Mouse (Mus musculus) forebrain, postnatal 0 days (tissue): Measurements from ENCODE around the gene Slc25a25. TPM values are rescaled to one million over a fixed set of nuclear protein-coding genes. Genes with fewer than 3 reads are reported as not detected.

ENCODE experiments used
- ATAC-seq: fragments of 200-750 bp; cut with Nextera tagmentation; 2 replicates; pipeline ENCODE4 v1.8.0; 2017; ENCODE audit warnings: mild to moderate bottlenecking, moderate library complexity
- DNase-seq: peaks from one replicate; pipeline ENCODE4 v3.0.0-alpha.2; 2015
- H3K27ac ChIP-seq: fragments of 300-500 bp; sonication (generic); 2 replicates; pipeline ENCODE4 v1.5.1; 2014; ENCODE audit warnings: low read depth, mild to moderate bottlenecking, antibody characterized with exemption, low read length, moderate library complexity, mixed read lengths
- H3K27me3 ChIP-seq: fragments of 300-500 bp; sonication (generic); 2 replicates; pipeline ENCODE4 v1.6.1; 2014; ENCODE audit warnings: mild to moderate bottlenecking, low read length, mixed read lengths; ENCODE audit not compliant: insufficient read depth
- H3K36me3 ChIP-seq: fragments of 300-500 bp; sonication (generic); 2 replicates; pipeline ENCODE4 v1.6.1; 2014; ENCODE audit warnings: mild to moderate bottlenecking, moderate library complexity; ENCODE audit not compliant: insufficient read depth
- H3K4me1 ChIP-seq: fragments of 300-500 bp; sonication (generic); 2 replicates; pipeline ENCODE4 v1.6.1; 2014; ENCODE audit warnings: antibody characterized with exemption; ENCODE audit not compliant: insufficient read depth
- H3K4me2 ChIP-seq: fragments of 300-500 bp; sonication (generic); 2 replicates; pipeline ENCODE4 v1.6.1; 2014; ENCODE audit warnings: low read depth, mild to moderate bottlenecking, moderate library complexity
- H3K4me3 ChIP-seq: fragments of 300-500 bp; sonication (generic); 2 replicates; pipeline ENCODE4 v1.5.1; 2014; ENCODE audit warnings: low read depth, low read length, mixed read lengths
- H3K9ac ChIP-seq: fragments of 300-500 bp; sonication (generic); 2 replicates; pipeline ENCODE4 v1.6.1; 2014; ENCODE audit warnings: mild to moderate bottlenecking
- H3K9me3 ChIP-seq: fragments of 300-500 bp; sonication (generic); 2 replicates; pipeline ENCODE4 v1.6.1; 2016; ENCODE audit warnings: low read length
- CTCF ChIP-seq: sonication (generic); IDR thresholded peaks from 2 replicates; pipeline ENCODE4 v1.5.1; 2016; ENCODE audit warnings: antibody characterized with exemption, control low read depth, low read depth
- WGBS: fragments of 180-500 bp; shearing (Covaris S2); extraction: QIAGEN DNeasy Blood & Tissue Kit; methylation state at CpG from one replicate; pipeline ENCODE4 v1.1.7; 2014; 5-methylcytosine and 5-hydroxymethylcytosine counted together
- polyA plus RNA-seq: library from polyadenylated mRNA; unstranded; fragments of >200 nt; fragmentation: Nextera tagmentation; extraction: Ambion mirVana; gene quantifications from 2 replicates; pipeline ENCODE4 v1.2.1, GENCODE M21; 2015
- total RNA-seq: library from RNA; depleted of rRNA; stranded (reverse); fragments of >200 nt; gene quantifications from 2 replicates; pipeline ENCODE4 v1.2.3, GENCODE M21; 2014

Slc25a25 gene
- total and polyA plus RNA-seq, 2 experiments from 2014 or later: 40.9 to 62.5 TPM

DNA sequence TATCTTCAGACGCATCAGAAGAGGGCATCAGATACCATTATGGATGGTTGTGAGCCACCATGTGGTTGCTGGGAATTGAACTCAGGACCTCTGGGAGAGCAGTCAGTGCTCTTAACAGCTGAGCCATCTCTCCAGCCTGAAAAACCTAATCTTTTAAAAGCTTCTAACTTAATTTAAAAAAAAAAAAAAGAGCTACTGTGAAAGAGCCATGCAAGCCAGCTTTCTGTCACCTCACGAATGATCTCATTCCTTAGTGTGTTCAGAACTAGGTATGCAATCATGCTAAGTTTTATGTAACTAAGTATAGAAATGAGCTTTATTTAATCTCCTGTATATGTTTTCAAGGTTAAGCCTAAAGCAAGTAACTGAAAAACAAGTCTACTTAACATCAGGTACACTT is 8.4 kb upstream of the Slc25a25 start:
- Histone ChIP-seq H3K9ac (no peak overlapping the region), H3K9me3 (no peaks in the 10 kb centered on the region), H3K4me3 (no peak overlapping the region), H3K4me2 (no peak overlapping the region), H3K27me3 (no peaks in the 10 kb centered on the region), H3K4me1 (no peaks in the 10 kb centered on the region), H3K36me3 (0 out of 2 replicates have a peak, but pooled peaks cover 2% of the 10 kb centered on the region), H3K27ac (no peak overlapping the region)
- WGBS: 92% methylated on average over 2 of the region's 2 CpGs
- TF ChIP-seq CTCF: no peak
- DNase-seq: no peak
- no peak for ATAC-seq

DNA sequence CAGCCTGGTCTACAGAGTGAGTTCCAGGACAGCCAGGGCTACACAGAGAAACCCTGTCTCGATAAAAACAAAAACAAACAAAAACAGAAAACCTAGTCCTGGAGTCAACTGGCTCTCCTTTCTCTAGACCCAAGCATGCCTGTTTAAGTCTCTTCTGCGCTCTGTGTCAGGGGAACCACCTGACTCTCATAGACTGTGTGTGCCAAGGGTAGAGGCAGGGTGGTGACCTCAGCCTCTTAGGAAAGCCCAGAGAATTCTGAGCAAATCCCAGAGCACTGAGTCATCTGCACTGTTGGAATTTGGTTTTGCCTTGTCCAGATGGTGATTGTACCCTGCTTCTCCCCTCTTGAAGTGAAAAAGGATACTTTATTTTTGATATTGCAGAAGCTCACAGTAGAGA is 7.1 kb upstream of the Slc25a25 start:
- H3K27ac ChIP-seq: no peak overlapping the region
- no peak for DNase-seq
- H3K9ac ChIP-seq: no peak overlapping the region
- H3K4me2 ChIP-seq: no peak overlapping the region
- no peak for TF ChIP-seq CTCF
- ATAC-seq: no peak
- H3K4me3 ChIP-seq: no peak overlapping the region
- H3K9me3 ChIP-seq: no peaks in the 10 kb centered on the region
- no peaks in the 10 kb centered on the region for H3K27me3 ChIP-seq
- no peaks in the 10 kb centered on the region for H3K4me1 ChIP-seq
- 0 out of 2 replicates have a peak, but pooled peaks cover 2% of the 10 kb centered on the region for H3K36me3 ChIP-seq
- 84% methylated on average over 2 of the region's 2 CpGs for WGBS

DNA sequence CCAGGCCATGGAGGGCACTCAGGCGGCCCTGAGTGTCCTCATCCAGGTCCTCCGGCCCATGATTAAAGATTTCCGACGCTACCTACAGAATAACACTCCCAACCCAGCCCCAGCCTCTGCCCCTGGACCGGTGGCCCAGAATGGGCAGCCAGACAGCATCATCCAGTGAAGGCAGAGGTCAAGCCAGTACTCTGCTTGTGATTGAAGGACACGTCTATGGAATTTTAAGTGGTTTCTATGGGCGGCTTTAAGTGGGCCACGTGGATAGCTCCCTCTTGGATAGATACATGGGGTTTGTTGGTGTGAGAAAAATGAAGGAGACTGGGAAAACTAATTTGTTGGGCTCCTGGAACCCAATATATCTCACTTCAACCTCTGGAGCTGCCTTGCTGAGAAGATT is 3.9 kb upstream of the Slc25a25 start:
- Histone ChIP-seq H3K4me3 (no peak overlapping the region), H3K9ac (no peak overlapping the region), H3K27ac (no peak overlapping the region), H3K4me1 (peaks cover 8% of the 10 kb centered on the region), H3K9me3 (no peaks in the 10 kb centered on the region), H3K36me3 (0 out of 2 replicates have a peak, but pooled peaks cover 2% of the 10 kb centered on the region), H3K27me3 (no peaks in the 10 kb centered on the region), H3K4me2 (no peak overlapping the region)
- DNase-seq: no peak
- no peak for ATAC-seq
- TF ChIP-seq CTCF: no peak
- 92% methylated on average over 8 of the region's 8 CpGs for WGBS

DNA sequence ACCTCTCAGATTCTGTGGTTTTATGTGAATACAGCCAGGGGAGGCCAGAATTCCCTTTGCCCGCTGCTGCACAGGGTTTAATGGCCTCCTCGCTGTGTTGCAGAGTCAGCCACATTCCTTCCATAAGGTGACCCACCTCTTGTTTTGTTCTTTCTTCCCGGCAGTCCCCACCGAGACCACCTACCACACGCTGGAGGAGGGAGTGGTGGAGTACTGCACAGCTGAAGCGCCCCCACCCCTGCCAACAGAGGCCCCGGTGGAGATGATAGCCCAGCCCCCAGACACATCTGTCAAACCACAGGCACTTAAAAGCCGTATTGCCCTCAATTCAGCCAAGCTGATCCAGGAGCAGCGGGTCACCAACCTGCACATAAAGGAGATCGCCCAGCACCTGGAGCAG is 3.4 kb upstream of the Slc25a25 start:
- H3K4me3 ChIP-seq: no peak overlapping the region
- no peaks in the 10 kb centered on the region for H3K9me3 ChIP-seq
- WGBS: 89% methylated on average over 10 of the region's 10 CpGs
- no peak overlapping the region for H3K27ac ChIP-seq
- 0 out of 2 replicates have a peak, but pooled peaks cover 2% of the 10 kb centered on the region for H3K36me3 ChIP-seq
- no peak overlapping the region for H3K4me2 ChIP-seq
- H3K27me3 ChIP-seq: no peaks in the 10 kb centered on the region
- no peak for DNase-seq
- no peak overlapping the region for H3K9ac ChIP-seq
- ATAC-seq: no peak
- H3K4me1 ChIP-seq: peaks cover 12% of the 10 kb centered on the region
- TF ChIP-seq CTCF: no peak

DNA sequence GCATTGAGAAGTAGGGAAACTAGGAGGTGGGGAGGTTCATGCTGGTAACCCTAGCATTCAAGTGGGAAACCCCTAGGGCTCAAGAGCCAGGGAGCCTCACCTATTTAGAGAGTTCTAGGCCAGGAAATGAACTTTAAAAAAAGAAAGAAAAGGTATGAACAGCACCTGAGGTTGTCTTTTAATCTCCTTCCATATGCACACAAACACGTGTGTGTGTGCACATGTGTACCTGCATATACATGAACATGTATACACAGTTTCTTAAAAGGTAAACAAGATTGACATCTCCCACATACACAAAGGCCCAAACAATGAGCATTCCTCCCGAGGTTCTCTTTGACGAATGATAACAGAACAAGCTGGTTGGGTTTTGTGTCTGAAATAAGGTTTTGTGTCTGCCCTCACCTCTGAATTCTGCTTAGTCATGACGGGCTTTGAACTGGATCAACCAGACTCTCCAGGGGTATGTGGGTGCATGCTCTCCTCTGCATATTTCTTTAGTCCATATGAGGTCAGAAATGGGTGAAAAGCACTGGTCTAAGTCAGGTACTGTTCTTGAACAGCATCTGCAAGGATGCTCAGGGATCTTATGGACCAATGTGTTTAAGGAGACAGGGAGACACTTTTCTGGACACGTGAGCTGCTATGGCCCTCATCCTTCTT is 2.5 kb upstream of the Slc25a25 start:
- no peak for DNase-seq
- WGBS: 85% methylated on average over 5 of the region's 5 CpGs
- peaks cover 12% of the 10 kb centered on the region for H3K4me1 ChIP-seq
- no peak overlapping the region for H3K27ac ChIP-seq
- no peak for TF ChIP-seq CTCF
- H3K27me3 ChIP-seq: no peaks in the 10 kb centered on the region
- no peak overlapping the region for H3K9ac ChIP-seq
- no peak overlapping the region for H3K4me2 ChIP-seq
- no peaks in the 10 kb centered on the region for H3K9me3 ChIP-seq
- no peak overlapping the region for H3K4me3 ChIP-seq
- no peak for ATAC-seq
- 0 out of 2 replicates have a peak, but pooled peaks cover 2% of the 10 kb centered on the region for H3K36me3 ChIP-seq

DNA sequence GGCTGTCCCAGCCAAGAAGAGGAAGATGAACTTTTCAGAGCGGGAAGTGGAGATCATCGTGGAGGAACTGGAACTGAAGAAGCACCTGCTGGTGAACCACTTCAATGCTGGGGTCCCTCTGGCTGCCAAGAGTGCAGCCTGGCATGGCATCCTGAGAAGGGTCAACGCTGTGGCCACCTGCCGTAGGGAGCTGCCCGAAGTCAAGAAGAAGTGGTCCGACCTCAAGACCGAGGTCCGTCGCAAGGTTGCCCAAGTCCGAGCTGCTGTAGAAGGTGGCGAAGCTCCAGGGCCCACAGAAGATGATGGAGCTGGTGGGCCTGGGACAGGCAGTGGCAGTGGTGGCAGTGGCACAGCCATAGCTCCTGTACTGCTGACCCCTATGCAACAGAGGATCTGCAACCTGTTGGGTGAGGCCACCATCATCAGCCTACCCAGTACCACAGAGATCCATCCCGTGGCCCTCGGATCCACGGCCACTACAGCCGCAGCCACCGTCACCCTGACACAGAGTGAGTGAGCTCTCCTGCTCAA is 1.3 kb upstream of the Slc25a25 start:
- Histone ChIP-seq H3K9ac (0 out of 2 replicates have a peak overlapping the region, but pooled peaks have one; percentile 3), H3K4me2 (peak overlapping the region; percentile 47), H3K27ac (no peak overlapping the region), H3K4me3 (peak overlapping the region; percentile 86), H3K27me3 (no peaks in the 10 kb centered on the region), H3K4me1 (peaks cover 12% of the 10 kb centered on the region), H3K36me3 (0 out of 2 replicates have a peak, but pooled peaks cover 2% of the 10 kb centered on the region), H3K9me3 (no peaks in the 10 kb centered on the region)
- no peak for ATAC-seq
- TF ChIP-seq CTCF: 0 out of 2 replicates have a peak, but pooled peaks have one; percentile 15
- no peak for DNase-seq
- WGBS: 96% methylated on average over 16 of the region's 16 CpGs

DNA sequence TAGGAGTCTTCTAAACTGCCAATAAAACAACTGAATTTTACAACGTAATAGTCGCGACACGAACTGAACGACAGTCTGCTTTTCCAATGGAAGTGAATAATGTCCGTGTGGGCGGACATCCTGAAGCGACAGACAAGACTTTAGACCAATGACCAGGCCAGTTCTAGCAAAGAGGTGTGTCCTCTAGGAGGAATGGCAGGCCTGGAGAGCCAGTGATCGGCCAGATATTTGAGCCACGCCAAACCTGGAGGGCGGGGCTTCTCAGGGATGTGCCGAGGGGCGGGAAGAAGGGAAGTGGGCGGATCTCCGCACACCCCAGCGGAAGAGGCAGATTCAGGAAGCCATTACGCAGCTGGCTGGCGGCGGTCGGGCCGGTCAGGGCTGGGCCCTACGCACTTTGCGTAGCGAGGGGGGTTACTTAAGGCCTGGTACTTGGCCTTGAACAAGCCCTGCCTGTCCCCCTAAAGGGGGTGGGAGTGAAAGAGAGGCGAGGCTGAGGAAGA is 676 bp upstream of the Slc25a25 start:
- Histone ChIP-seq H3K36me3 (0 out of 2 replicates have a peak, but pooled peaks cover 2% of the 10 kb centered on the region), H3K9me3 (no peaks in the 10 kb centered on the region), H3K4me2 (peak overlapping the region; percentile 66), H3K9ac (peak overlapping the region; percentile 77; the same call in 1 of the 2 replicates), H3K27ac (peak overlapping the region; percentile 80), H3K4me3 (peak overlapping the region; percentile 86), H3K4me1 (peaks cover 12% of the 10 kb centered on the region), H3K27me3 (no peaks in the 10 kb centered on the region)
- DNase-seq: peak; percentile 99
- WGBS: 1% methylated on average over 25 of the region's 25 CpGs
- ATAC-seq: peak; percentile 94
- TF ChIP-seq CTCF: no peak
